Mouse (Mus musculus) right cerebral cortex, adult 2 months (tissue): ENCODE results near the gene Nlk.
"Not testable (repeated sequence)": the region's sequence is repeated elsewhere in the genome, so short reads cannot be mapped to it uniquely, and the experiment has no call there.

Experiments
- DNase-seq, 2 experiments: peaks; one replicate each; pipeline ENCODE4 v3.0.0; 2021 to 2022; ENCODE audit warnings: low spot score in 2 of 2

Nlk gene

GRCm38 (mm10) chr11:78544449-78545111, 152.6 kb downstream of the Nlk start:
- DNase-seq: no peak

DNA sequence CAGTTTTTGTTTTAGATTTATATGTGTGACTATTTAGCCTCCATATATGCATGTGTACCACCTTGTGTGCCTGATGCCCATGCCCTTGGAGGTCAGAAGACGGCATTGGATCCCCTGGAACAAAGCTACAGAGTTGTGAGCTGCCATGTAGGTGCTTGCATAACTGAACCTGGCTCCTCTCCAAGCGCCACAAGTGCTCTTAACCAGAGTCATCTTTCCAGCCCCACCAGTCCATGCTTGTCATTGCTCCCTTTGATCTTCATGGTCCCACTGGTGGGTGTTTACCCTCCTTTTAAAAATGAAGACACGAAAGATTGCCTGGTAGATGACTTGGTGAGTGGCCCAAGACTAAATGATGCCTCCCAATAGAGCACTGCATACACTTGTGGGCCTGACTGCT, 156.8 kb downstream of the Nlk start:
- DNase-seq: no peak

- no peak for DNase-seq
These were observed 160.5 kb downstream of the Nlk start for GRCm38 (mm10) chr11:78536690-78537084.

DNA sequence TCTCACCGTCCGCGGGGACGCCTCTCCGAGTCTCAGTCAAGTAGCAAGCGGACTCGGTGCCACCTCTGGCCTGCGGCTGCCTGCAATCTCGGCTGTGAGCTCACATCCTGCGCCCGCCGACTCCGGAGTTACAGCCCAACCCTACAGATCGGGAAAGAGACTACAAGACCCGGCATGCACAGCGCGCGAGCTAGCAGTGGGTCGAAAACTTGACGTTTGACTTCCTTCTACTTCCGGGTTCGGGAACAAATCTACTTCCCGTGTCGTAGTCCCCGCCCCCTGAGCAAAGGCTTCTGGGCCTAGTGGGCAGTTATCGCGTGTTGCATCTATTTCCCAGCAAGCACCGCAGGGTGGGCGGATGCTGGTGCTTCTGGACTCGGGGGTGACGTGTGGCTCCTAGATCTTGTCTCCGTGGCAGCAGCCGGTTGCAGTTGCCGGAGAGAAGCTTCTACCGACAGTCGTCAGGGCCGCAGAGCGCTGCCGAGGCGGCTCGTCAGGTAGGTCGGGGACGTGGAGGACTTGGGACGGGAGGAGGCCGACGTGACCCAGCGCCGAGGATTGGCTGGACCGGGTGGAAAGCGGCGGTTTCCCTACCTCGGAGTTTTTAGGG, 161.0 kb downstream of the Nlk start, which contains the start of the genes Tnfaip1 and Ift20:
TSS of gene Tnfaip1 (minus strand) at position 253 of the 610 bp plus-strand sequence.
TSS of gene Ift20 (plus strand) at position 282 of the 610 bp plus-strand sequence.
- peak; percentile 99 to 100 for DNase-seq

DNA sequence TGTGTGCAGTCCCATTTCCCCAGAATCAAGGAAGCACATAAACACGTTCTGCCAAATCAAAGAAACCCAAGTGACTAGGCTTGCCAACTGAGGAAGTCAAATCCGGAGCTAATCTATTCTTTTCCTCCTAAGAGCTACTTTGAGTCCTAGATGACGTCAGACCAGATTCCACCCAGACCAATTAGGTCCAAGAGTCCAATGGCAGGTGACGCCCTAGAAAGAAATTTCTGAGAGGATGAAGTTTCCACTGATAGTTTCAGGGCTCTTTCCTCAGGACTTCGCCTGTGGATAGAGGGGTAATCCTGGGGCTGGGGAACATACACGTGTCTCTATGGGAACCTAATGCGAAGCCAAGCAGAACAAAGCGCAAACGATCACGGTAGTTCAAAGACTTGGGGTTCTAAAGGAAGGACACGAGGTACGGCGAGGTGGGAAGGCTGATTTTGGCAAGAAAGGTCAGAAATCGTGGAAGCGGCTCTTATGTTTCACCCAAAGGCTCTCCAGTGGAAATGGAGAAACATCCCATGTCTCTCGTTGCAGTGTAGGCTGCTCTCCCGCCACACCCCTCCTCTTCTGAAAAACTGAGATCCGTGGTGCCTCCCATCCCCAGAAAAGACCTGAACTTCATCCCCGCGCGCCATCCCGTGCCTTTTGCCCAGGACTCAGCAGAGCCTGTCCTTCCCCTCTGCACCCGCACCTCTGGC, 161.6 kb downstream of the Nlk start:
- no peak for DNase-seq

GRCm38 (mm10) chr11:78534516-78534915, 162.7 kb downstream of the Nlk start:
- no peak for DNase-seq

GRCm38 (mm10) chr11:78531515-78531914, 165.7 kb downstream of the Nlk start:
- DNase-seq: not testable (repeated sequence)

DNA sequence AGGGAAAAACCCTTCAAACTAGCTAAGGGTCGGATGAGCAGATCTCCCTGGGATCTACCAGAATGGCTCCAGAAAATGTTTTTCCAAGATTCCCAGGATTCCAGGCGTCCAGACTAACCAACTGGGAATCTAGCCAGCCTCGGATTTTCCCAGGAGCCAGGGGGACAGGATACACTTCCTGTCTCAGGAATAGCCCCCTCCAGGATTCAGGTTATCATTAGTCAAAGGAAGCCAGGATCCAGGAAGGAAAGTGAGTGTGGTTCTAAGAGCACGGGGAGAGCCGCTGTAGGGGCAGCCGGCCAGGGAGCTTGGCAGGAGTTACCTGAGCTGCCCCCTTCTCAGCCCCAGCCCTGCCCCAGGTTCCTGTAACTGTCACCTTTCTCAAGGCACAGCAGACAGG, 166.1 kb downstream of the Nlk start:
- no peak for DNase-seq

GRCm38 (mm10) chr11:78530001-78530400, 167.2 kb downstream of the Nlk start:
- DNase-seq: no peak

DNA sequence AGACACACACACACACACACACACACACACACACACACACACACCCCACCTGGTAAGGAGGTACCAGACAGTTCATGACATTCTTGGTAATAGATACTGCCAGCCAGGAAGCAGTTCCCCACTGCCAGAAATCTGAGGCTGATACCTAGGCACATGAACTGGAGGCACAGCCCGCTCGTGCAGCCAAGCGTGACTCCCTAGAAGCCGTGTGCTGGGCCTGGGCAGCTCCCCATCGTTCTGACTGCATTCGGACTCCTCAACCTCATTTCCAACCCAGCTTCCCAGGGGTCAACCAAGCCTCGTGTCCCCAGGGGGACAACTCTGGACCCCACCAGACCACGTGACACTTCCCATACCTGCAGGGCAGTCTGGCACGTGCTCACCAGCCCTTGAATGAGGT, 168.5 kb downstream of the Nlk start:
- DNase-seq: no peak

GRCm38 (mm10) chr11:78524838-78525237, 172.3 kb downstream of the Nlk start:
- DNase-seq: no peak

- no peak for DNase-seq
These were observed 173.8 kb downstream of the Nlk start for GRCm38 (mm10) chr11:78523241-78523955.

- DNase-seq: no peak
These were observed 174.6 kb downstream of the Nlk start for GRCm38 (mm10) chr11:78522481-78522997.

DNA sequence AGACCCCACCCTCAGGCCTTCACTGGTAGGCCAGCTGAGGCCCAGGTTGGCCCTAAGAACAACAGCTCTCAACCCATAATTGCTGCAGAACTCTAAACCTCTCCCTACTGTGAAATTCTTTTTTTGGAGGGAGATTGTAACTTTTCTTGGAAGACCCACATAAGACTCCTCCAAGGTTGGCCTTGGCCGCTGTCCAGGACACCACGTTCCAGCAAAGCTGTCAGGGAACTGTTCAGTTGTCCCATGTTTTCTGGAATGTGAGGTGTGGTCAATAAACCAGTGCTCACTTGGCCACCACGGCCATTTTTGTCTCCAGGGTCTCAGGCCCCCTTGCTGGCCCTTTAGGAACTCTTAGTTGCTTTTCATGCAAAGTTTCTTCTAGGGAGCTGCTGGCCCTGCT, 175.3 kb downstream of the Nlk start:
- DNase-seq: no peak

GRCm38 (mm10) chr11:78518931-78519330, 178.2 kb downstream of the Nlk start:
- no peak for DNase-seq
